Mouse (Mus musculus): Measurements from ENCODE around the gene Runx3. TPM values are rescaled to one million over a fixed set of nuclear protein-coding genes. Genes with fewer than 3 reads are reported as not detected.

Runx3 gene
- total RNA-seq, 1 experiment from 2014 or later, result 24.0 TPM

GRCm38 (mm10) chr4:135197857-135198256 is 77.4 kb downstream of the Runx3 start:
- no peak for ATAC-seq (ENCODE audit: extremely low read depth, insufficient number of reproducible peaks, low FRiP score, poor library complexity, severe bottlenecking)

- no peak for ATAC-seq (ENCODE audit: extremely low read depth, insufficient number of reproducible peaks, low FRiP score, poor library complexity, severe bottlenecking)
These were observed 81.3 kb downstream of the Runx3 start for GRCm38 (mm10) chr4:135201771-135202170.

- ATAC-seq (ENCODE audit: extremely low read depth, insufficient number of reproducible peaks, low FRiP score, poor library complexity, severe bottlenecking), result peak; percentile 66
These were observed 82.8 kb downstream of the Runx3 start for GRCm38 (mm10) chr4:135203279-135203678.

GRCm38 (mm10) chr4:135203806-135204560 is 83.5 kb downstream of the Runx3 start:
- ATAC-seq (ENCODE audit: extremely low read depth, insufficient number of reproducible peaks, low FRiP score, poor library complexity, severe bottlenecking), result no peak

- ATAC-seq (ENCODE audit: extremely low read depth, insufficient number of reproducible peaks, low FRiP score, poor library complexity, severe bottlenecking), result no peak
These were observed 84.2 kb downstream of the Runx3 start for GRCm38 (mm10) chr4:135204666-135205065.

- ATAC-seq (ENCODE audit: extremely low read depth, insufficient number of reproducible peaks, low FRiP score, poor library complexity, severe bottlenecking), result no peak
These were observed 84.8 kb downstream of the Runx3 start for GRCm38 (mm10) chr4:135205254-135205653.

GRCm38 (mm10) chr4:135205711-135206600 is 85.5 kb downstream of the Runx3 start:
- peak; percentile 86 for ATAC-seq (ENCODE audit: extremely low read depth, insufficient number of reproducible peaks, low FRiP score, poor library complexity, severe bottlenecking)

- ATAC-seq (ENCODE audit: extremely low read depth, insufficient number of reproducible peaks, low FRiP score, poor library complexity, severe bottlenecking), result no peak
These were observed 89.4 kb downstream of the Runx3 start for GRCm38 (mm10) chr4:135209846-135210245.

- peak; percentile 76 for ATAC-seq (ENCODE audit: extremely low read depth, insufficient number of reproducible peaks, low FRiP score, poor library complexity, severe bottlenecking)
These were observed 99.2 kb downstream of the Runx3 start for GRCm38 (mm10) chr4:135219652-135220051.

GRCm38 (mm10) chr4:135220641-135221040 is 100.2 kb downstream of the Runx3 start:
- no peak for ATAC-seq (ENCODE audit: extremely low read depth, insufficient number of reproducible peaks, low FRiP score, poor library complexity, severe bottlenecking)

GRCm38 (mm10) chr4:135221632-135222407 is 101.4 kb downstream of the Runx3 start:
- ATAC-seq (ENCODE audit: extremely low read depth, insufficient number of reproducible peaks, low FRiP score, poor library complexity, severe bottlenecking), result no peak

GRCm38 (mm10) chr4:135223808-135224207 is 103.4 kb downstream of the Runx3 start:
- ATAC-seq (ENCODE audit: extremely low read depth, insufficient number of reproducible peaks, low FRiP score, poor library complexity, severe bottlenecking), result no peak

GRCm38 (mm10) chr4:135226008-135226667 is 105.7 kb downstream of the Runx3 start:
- peak; percentile 83 for ATAC-seq (ENCODE audit: extremely low read depth, insufficient number of reproducible peaks, low FRiP score, poor library complexity, severe bottlenecking)

Other genes with a start within 250 kb of the Runx3 start
- gene Tmem50a, start 205.6 kb upstream of the Runx3 start, total RNA-seq (2017), result 292 TPM in 2 replicates
- gene Rsrp1, start 197.1 kb upstream of the Runx3 start, total RNA-seq (2017), result 622 and 656 TPM in 2 replicates
- 473 and 479 TPM in 2 replicates for gene Syf2, start 189.8 kb upstream of the Runx3 start, total RNA-seq (2017)
- gene Clic4, start 152.2 kb downstream of the Runx3 start, total RNA-seq (2017), result 31.7 and 32.3 TPM in 2 replicates
- 175 and 196 TPM in 2 replicates for gene Srrm1, start 232.7 kb downstream of the Runx3 start, total RNA-seq (2017)

Measured in neutrophil, adult 5-6 weeks (primary cell).